ENCODE assay signal across 8 mouse cellular contexts in the genomic region with DNA sequence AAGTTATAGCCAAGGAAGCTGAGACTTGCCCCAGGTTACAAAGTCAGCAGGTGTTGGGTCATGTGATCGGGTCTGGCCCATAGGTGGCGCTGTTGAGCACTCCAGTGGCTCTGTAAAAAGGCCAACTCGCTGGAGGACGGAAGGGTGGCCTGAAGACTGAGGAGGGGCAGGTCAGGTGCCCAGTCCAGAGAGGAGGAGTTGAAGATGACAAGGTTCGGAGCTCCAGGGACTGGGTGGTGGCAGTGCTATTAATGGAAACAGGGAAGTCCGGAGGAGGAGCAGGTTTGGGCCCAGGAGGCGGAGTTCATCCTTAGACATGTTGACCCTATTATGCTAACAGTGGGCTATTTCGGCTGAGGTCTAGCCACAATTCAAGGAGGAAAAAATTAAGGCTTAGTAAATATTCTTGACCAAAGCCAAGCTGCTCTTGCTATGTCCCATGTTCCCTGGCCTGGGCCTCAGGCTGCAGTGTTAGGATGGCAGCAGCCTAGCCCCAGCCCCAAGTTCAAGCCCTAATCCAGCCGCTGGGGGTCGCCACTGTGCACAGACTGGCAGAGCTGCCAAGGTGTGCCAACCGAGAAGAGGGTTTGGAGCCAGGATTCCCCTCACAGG.
DNase-seq lines count a peak whose midpoint lies in the region; ATAC-seq and TF ChIP-seq lines count a peak whose summit lies in the region.

No protein-coding gene starts in this region.

- H3K4me2 ChIP-seq in hindbrain, embryonic 15.5 days = peak overlapping the region; percentile 16; the same call in 1 of the 2 replicates

- H3K9ac ChIP-seq in hindbrain, embryonic 15.5 days = no peak overlapping the region

- peak; percentile 47 for ATAC-seq in Patski
- ATAC-seq in hindbrain, embryonic 15.5 days (ENCODE audit: low FRiP score, low read depth) = peak; percentile 31; the same call in 1 of the 2 replicates

- 17% methylated on average over 11 of the region's 11 CpGs for WGBS in hindbrain, embryonic 15.5 days

- DNase-seq in Patski (ENCODE audit: low read depth, low spot score) = peak; percentile 37
- peak; percentile 97 to 98 for DNase-seq in cerebellum, postnatal 10 days
- DNase-seq in gastrocnemius, adult 18-20 months (ENCODE audit: low spot score) = peak; percentile 96
- peak; percentile 73 to 89 for DNase-seq in layer of hippocampus, postnatal 25 days (ENCODE audit: extremely low spot score in 1 of 2, low spot score in 1 of 2)
- peak; percentile 94 for DNase-seq in lung, postnatal 25 days (ENCODE audit: low spot score)
- DNase-seq in ovary, postnatal 36 days (ENCODE audit: low spot score) = peak; percentile 85
- DNase-seq in thymus, postnatal 25 days = peak; percentile 86

- peaks cover 37% of the 10 kb centered on the region for H3K4me1 ChIP-seq in hindbrain, embryonic 15.5 days (replicated peaks)

- peak overlapping the region; percentile 36 for H3K27ac ChIP-seq in hindbrain, embryonic 15.5 days (replicated peaks)

- in situ Hi-C loops in Patski (cut with MboI; ENCODE audit: low pct_unique_long_range_greater_than_20kb) = loop anchor here (5.0 kb wide), 1 partner anchor 89 kb away; no protein-coding TSS in a partner anchor

- H3K9me3 ChIP-seq in hindbrain, embryonic 15.5 days = no peaks in the 10 kb centered on the region

- H3K36me3 ChIP-seq in hindbrain, embryonic 15.5 days = no peaks in the 10 kb centered on the region

- CTCF ChIA-PET in Patski (lab: Charles Lee) = interaction anchor here (0.8 to 3.0 kb wide), 26 partner anchors 9 to 172 kb away, joined by 3 to 23 read pairs (median 4); partner anchors contain the start of gene Tob1

- no peaks in the 10 kb centered on the region for H3K27me3 ChIP-seq in Patski
- no peaks in the 10 kb centered on the region for H3K27me3 ChIP-seq in hindbrain, embryonic 15.5 days

- POLR2A ChIA-PET in Patski (lab: Charles Lee) = interaction anchor here (0.5 to 4.4 kb wide), 5 partner anchors 14 to 94 kb away, joined by 3 to 27 read pairs (median 5); partner anchors contain the start of gene Tob1

- no peak overlapping the region for H3K4me3 ChIP-seq in hindbrain, embryonic 15.5 days

- TF ChIP-seq CTCF in Patski (IDR thresholded peaks at IDR 0.05) = peak; percentile 71

Comparison
In these comparisons a context has a peak if more than half of its experiments do, and no peak if none do; other contexts are left out.
1. DNase-seq: peak in every context shown above with its lines; median percentile 98 in cerebellum, postnatal 10 days; 96 in gastrocnemius, adult 18-20 months; 94 in lung, postnatal 25 days; 86 in thymus, postnatal 25 days; 85 in ovary, postnatal 36 days; 81 in layer of hippocampus, postnatal 25 days; 37 in Patski.